Mouse (Mus musculus) 3T3-L1 (cell line): Measurements from ENCODE around the gene Fosl1.
"Not testable (repeated sequence)": the region's sequence is repeated elsewhere in the genome, so short reads cannot be mapped to it uniquely, and the experiment has no call there.

Source experiments
- DNase-seq: peaks from one replicate; pipeline ENCODE4 v3.0.0-alpha.2; 2015; ENCODE audit warnings: low read depth, low spot score

Gene Fosl1

GRCm38 (mm10) chr19:5481398-5481797 lies 34.1 kb downstream of the Fosl1 start:
- DNase-seq: no peak

- no peak for DNase-seq
Measured at GRCm38 (mm10) chr19:5483386-5484359, 36.3 kb downstream of the Fosl1 start.

GRCm38 (mm10) chr19:5484496-5484895 lies 37.1 kb downstream of the Fosl1 start:
- no peak for DNase-seq

GRCm38 (mm10) chr19:5485371-5485770 lies 38.0 kb downstream of the Fosl1 start:
- no peak for DNase-seq

GRCm38 (mm10) chr19:5485821-5486220 lies 38.5 kb downstream of the Fosl1 start:
- DNase-seq: no peak

- no peak for DNase-seq
Measured at GRCm38 (mm10) chr19:5486286-5486685, 38.9 kb downstream of the Fosl1 start.

GRCm38 (mm10) chr19:5486771-5487170 lies 39.4 kb downstream of the Fosl1 start:
- no peak for DNase-seq

GRCm38 (mm10) chr19:5487768-5488550 lies 40.6 kb downstream of the Fosl1 start, which contains the start of gene Mus81:
TSS of gene Mus81 (minus strand) at chr19:5488402.
- peak; percentile 99 for DNase-seq

GRCm38 (mm10) chr19:5488878-5489571 lies 41.7 kb downstream of the Fosl1 start:
- DNase-seq: peak; percentile 99

GRCm38 (mm10) chr19:5489721-5490120 lies 42.4 kb downstream of the Fosl1 start:
- not testable (repeated sequence) for DNase-seq

GRCm38 (mm10) chr19:5490313-5490897 lies 43.1 kb downstream of the Fosl1 start, which contains the start of gene Cfl1:
TSS of gene Cfl1 (plus strand) at chr19:5490455.
- DNase-seq: peak; percentile 98

- DNase-seq: peak; percentile 95
Measured at GRCm38 (mm10) chr19:5490898-5491708, 43.8 kb downstream of the Fosl1 start.

- no peak for DNase-seq
Measured at GRCm38 (mm10) chr19:5492641-5493040, 45.3 kb downstream of the Fosl1 start.

GRCm38 (mm10) chr19:5493301-5493721 lies 46.0 kb downstream of the Fosl1 start:
- DNase-seq: not testable (repeated sequence)

GRCm38 (mm10) chr19:5494314-5494713 lies 47.0 kb downstream of the Fosl1 start:
- DNase-seq: no peak

GRCm38 (mm10) chr19:5495353-5496051 lies 48.2 kb downstream of the Fosl1 start:
- DNase-seq: no peak

GRCm38 (mm10) chr19:5496052-5496370 lies 48.7 kb downstream of the Fosl1 start:
- no peak for DNase-seq

- DNase-seq: no peak
Measured at GRCm38 (mm10) chr19:5500330-5500875, 53.1 kb downstream of the Fosl1 start.

GRCm38 (mm10) chr19:5503687-5504086 lies 56.3 kb downstream of the Fosl1 start, which contains the start of gene 1700020D05Rik:
TSS of gene 1700020D05Rik (minus strand) at chr19:5503787.
- DNase-seq: no peak
